Mouse (Mus musculus) liver, adult 2 months (tissue): ENCODE results near the gene Smg6. TPM values are rescaled to one million over a fixed set of nuclear protein-coding genes. Genes with fewer than 3 reads are reported as not detected.
A peak's percentile ranks its signal among the peaks of the same experiment; 100 is the strongest.

ENCODE experiments used
- DNase-seq: peaks from one replicate; pipeline ENCODE4 v3.0.0-alpha.2; 2011; ENCODE audit warnings: low read depth, low spot score; ENCODE audit errors: extremely low read depth
- H3K27ac ChIP-seq: fragments of 200-500 bp; replicated peaks from 2 replicates; pipeline ENCODE4 v1.5.1; 2012; ENCODE audit warnings: low read depth, mild to moderate bottlenecking, control low read depth, inconsistent platforms, low read length; ENCODE audit not compliant: insufficient read depth
- H3K27me3 ChIP-seq: fragments of 200-500 bp; 2 replicates; pipeline ENCODE4 v1.6.1; 2012; ENCODE audit warnings: mild to moderate bottlenecking, moderate library complexity, low read length, inconsistent platforms; ENCODE audit not compliant: control insufficient read depth, insufficient read depth
- H3K36me3 ChIP-seq: fragments of 200-500 bp; 2 replicates; pipeline ENCODE4 v1.6.1; 2012; ENCODE audit warnings: low read length, inconsistent platforms; ENCODE audit not compliant: control insufficient read depth, insufficient read depth
- H3K4me1 ChIP-seq: fragments of 200-500 bp; 2 replicates; pipeline ENCODE4 v1.6.1; 2011; ENCODE audit warnings: low read length; ENCODE audit not compliant: control insufficient read depth, insufficient read depth
- H3K4me3 ChIP-seq: fragments of 200-500 bp; 2 replicates; pipeline ENCODE4 v1.5.1; 2011; ENCODE audit warnings: low read depth, mild to moderate bottlenecking, control low read depth, low read length, moderate library complexity; ENCODE audit not compliant: insufficient read depth
- H3K79me2 ChIP-seq: fragments of 200-500 bp; 2 replicates; pipeline ENCODE4 v1.6.1; 2012; ENCODE audit warnings: inconsistent platforms, mild to moderate bottlenecking, low read length, moderate library complexity; ENCODE audit not compliant: control insufficient read depth, insufficient read depth
- H3K9ac ChIP-seq: fragments of 200-500 bp; 2 replicates; pipeline ENCODE4 v1.6.1; 2012; ENCODE audit warnings: low read depth, mild to moderate bottlenecking, control low read depth, inconsistent platforms, low read length
- CTCF ChIP-seq: fragments of 200-500 bp; IDR thresholded peaks from 2 replicates; pipeline ENCODE4 v1.5.1; 2011; ENCODE audit warnings: low read depth, low read length, control low read depth
- POLR2A ChIP-seq: fragments of 200-500 bp; IDR thresholded peaks from 2 replicates; pipeline ENCODE4 v1.6.1; 2011; ENCODE audit warnings: low read length, control low read depth; ENCODE audit not compliant: insufficient read depth; ENCODE audit errors: extremely low read depth
- WGBS: fragments of 180-500 bp; shearing (Covaris S2); methylation state at CpG from one replicate; pipeline ENCODE4 v1.1.7; 2018; 5-methylcytosine and 5-hydroxymethylcytosine counted together
- polyA plus RNA-seq: library from polyadenylated mRNA; depleted of rRNA; stranded (reverse); fragments of >200 nt; gene quantifications from 2 replicates; pipeline ENCODE4 v1.2.3, GENCODE M21; 2012
- total RNA-seq: library from RNA; depleted of rRNA; stranded (reverse); fragments of >200 nt; gene quantifications from 2 replicates; pipeline ENCODE4 v1.2.3, GENCODE M21; 2014

Gene Smg6
- total and polyA plus RNA-seq, 2 experiments, result 12.8 to 16.6 TPM

DNA sequence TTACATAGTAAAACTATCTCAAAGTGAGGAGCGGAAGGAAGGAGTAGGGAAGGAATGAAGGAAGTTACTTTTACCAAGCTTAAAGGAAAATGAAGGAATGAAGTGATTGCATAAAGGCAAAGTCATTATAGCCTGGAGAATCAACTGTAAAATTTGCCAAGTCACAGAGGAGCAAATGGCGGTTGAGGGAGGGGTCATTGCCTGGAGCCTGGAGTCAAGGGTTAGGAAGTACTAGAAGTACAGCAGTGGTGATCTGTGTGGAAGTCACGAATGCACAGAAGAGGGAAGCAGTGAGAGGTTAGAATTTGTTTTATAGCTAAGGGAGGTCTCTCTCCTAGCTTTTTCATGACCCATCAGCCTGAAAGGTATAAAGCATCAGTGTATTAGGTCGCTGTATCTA, 205.7 kb downstream of the Smg6 start:
- no peaks in the 10 kb centered on the region for H3K79me2 ChIP-seq
- no peaks in the 10 kb centered on the region; the same call in 1 of the 2 replicates for H3K36me3 ChIP-seq
- no peak overlapping the region for H3K4me3 ChIP-seq
- 82% methylated on average over 4 of the region's 4 CpGs for WGBS
- DNase-seq, result no peak
- H3K27me3 ChIP-seq, result no peaks in the 10 kb centered on the region
- H3K9ac ChIP-seq, result no peak overlapping the region
- H3K4me1 ChIP-seq, result peaks cover 4% of the 10 kb centered on the region
- TF ChIP-seq POLR2A (no peak), CTCF (no peak)
- H3K27ac ChIP-seq, result no peak overlapping the region

DNA sequence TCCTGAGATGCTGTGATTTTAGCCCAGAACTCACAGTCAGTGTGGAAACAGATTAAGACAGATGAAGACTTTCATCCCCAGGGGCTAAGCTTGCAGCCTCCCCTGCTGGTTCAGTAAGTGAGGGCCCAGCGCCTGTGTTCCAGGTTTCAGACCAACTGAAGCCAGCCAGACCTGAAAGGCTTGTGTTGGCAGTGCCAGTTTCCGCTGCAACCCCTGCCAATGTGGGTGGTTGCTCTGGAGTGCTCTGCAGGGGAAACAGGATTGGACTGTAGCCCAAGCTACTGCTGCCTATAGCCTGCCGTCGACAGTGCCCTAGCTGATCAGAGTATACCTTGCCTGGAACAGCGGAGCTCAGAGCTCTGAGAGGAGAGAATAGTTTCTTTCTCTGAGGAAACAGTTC, 206.7 kb downstream of the Smg6 start:
- Histone ChIP-seq H3K36me3 (no peaks in the 10 kb centered on the region), H3K4me3 (no peak overlapping the region), H3K4me1 (peaks cover 11% of the 10 kb centered on the region), H3K27me3 (no peaks in the 10 kb centered on the region), H3K27ac (no peak overlapping the region), H3K79me2 (no peaks in the 10 kb centered on the region), H3K9ac (no peak overlapping the region)
- 0 out of 2 replicates have a peak, but pooled peaks have one; percentile 14 for TF ChIP-seq CTCF
- no peak for TF ChIP-seq POLR2A
- DNase-seq, result peak; percentile 34
- WGBS, result 59% methylated on average over 5 of the region's 5 CpGs

- no peak overlapping the region for H3K9ac ChIP-seq
- H3K4me3 ChIP-seq, result no peak overlapping the region
- peak overlapping the region; percentile 37 for H3K27ac ChIP-seq
- H3K79me2 ChIP-seq, result no peaks in the 10 kb centered on the region
- H3K27me3 ChIP-seq, result no peaks in the 10 kb centered on the region
- peaks cover 16% of the 10 kb centered on the region for H3K4me1 ChIP-seq
- TF ChIP-seq CTCF, result no peak
- no peak for TF ChIP-seq POLR2A
- DNase-seq, result no peak
- no peaks in the 10 kb centered on the region for H3K36me3 ChIP-seq
- 90% methylated on average over 5 of the region's 5 CpGs for WGBS
Measured at GRCm38 (mm10) chr11:75133391-75133790, 207.8 kb downstream of the Smg6 start.

- Histone ChIP-seq H3K79me2 (no peaks in the 10 kb centered on the region), H3K36me3 (no peaks in the 10 kb centered on the region), H3K4me1 (peaks cover 19% of the 10 kb centered on the region), H3K27me3 (no peaks in the 10 kb centered on the region), H3K4me3 (no peak overlapping the region), H3K27ac (peak overlapping the region; percentile 37), H3K9ac (no peak overlapping the region)
- DNase-seq, result no peak
- no peak for TF ChIP-seq CTCF
- TF ChIP-seq POLR2A, result no peak
- 68% methylated on average over 2 of the region's 2 CpGs for WGBS
Measured at GRCm38 (mm10) chr11:75133951-75134350, 208.3 kb downstream of the Smg6 start.

GRCm38 (mm10) chr11:75134485-75135068, 209.0 kb downstream of the Smg6 start:
- no peak overlapping the region for H3K27ac ChIP-seq
- TF ChIP-seq CTCF (no peak), POLR2A (no peak)
- peaks cover 19% of the 10 kb centered on the region for H3K4me1 ChIP-seq
- DNase-seq, result no peak
- no peak overlapping the region for H3K4me3 ChIP-seq
- H3K36me3 ChIP-seq, result no peaks in the 10 kb centered on the region
- no peak overlapping the region for H3K9ac ChIP-seq
- WGBS, result 73% methylated on average over 5 of the region's 5 CpGs
- no peaks in the 10 kb centered on the region for H3K27me3 ChIP-seq
- H3K79me2 ChIP-seq, result no peaks in the 10 kb centered on the region

DNA sequence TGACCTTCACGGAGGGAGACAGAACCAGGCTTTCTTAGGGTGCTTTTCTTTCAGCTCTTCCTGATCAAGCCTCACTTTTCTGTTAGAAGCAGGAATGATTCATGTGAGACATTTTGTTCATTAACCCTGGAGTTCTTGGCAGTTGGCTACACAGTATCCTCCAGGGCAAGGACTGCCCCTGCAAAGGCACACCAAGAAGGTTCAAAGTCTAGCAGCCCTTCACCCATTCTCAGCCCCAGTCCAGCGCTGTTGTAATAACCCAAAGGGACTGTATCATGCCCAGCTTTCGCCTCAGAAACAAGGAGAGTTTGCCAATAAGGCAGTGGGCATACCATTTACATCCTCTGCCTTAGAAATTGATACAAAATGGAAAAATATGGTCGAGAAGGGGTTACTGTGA, 209.7 kb downstream of the Smg6 start:
- WGBS, result 60% methylated on average over 4 of the region's 4 CpGs
- TF ChIP-seq POLR2A (no peak), CTCF (no peak)
- no peaks in the 10 kb centered on the region for H3K36me3 ChIP-seq
- H3K27ac ChIP-seq, result no peak overlapping the region
- H3K9ac ChIP-seq, result no peak overlapping the region
- H3K4me3 ChIP-seq, result no peak overlapping the region
- no peaks in the 10 kb centered on the region for H3K27me3 ChIP-seq
- peaks cover 23% of the 10 kb centered on the region for H3K4me1 ChIP-seq
- H3K79me2 ChIP-seq, result no peaks in the 10 kb centered on the region
- DNase-seq, result peak; percentile 71
